Mouse (Mus musculus) inflammation-experienced regulatory T-cells, adult 6 months (primary cell): ENCODE results near the gene Gja3. TPM values are rescaled to one million over a fixed set of nuclear protein-coding genes. Genes with fewer than 3 reads are reported as not detected.
"Not testable (repeated sequence)": the region's sequence is repeated elsewhere in the genome, so short reads cannot be mapped to it uniquely, and the experiment has no call there.

Experiments used
- ATAC-seq: one replicate; pipeline ENCODE4 v1.8.0; 2017
- polyA plus RNA-seq, 3 experiments: library from polyadenylated mRNA; unstranded; fragments of 100-300 nt; shearing (Covaris generic); gene quantifications; one replicate each; pipeline ENCODE4 v1.2.1; 2017

Gene Gja3
- not detected for polyA plus RNA-seq

DNA sequence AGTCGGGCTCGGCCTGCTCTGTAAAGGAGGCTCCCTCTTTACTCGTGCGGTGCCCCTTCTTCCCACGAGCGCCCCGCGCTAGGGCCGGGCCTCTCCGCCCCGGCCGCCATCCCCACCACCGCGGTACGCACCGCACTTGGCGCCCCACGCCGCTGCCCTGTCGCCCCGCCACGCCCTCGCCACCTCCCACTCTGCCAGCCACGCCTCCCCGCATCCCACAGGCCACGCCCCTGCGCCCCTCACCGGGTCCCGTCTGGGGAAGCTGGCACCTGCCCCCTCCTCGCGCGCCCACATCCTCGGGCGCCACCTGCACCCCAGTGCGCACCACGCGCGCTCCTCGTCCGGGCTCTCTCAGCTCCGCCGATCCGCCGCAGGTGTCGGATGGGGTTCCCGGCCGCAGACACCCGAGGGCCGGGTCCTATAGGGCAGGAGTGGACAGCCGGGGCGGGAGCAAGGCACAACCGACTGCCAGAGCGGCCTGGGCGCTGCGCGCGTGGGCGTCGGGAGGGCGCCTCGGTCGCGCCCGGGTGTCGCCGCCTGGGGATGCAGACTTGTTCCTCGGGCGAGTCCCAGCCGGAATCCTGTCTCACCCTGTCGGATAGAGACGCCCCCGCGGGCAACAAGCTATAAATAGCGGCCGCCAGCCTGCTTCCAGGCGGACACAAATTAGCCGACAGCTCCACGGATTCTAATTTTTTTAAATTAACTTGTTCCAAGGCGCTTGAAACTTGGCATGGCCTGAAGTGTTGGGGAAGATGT is at the start of gene Gja3:
Gja3 (minus strand) TSS at position 538 of the 759 bp plus-strand sequence.
- no peak for ATAC-seq

GRCm38 (mm10) chr14:57107091-57107490 is 49.2 kb upstream of the Gja3 start:
- ATAC-seq = no peak

DNA sequence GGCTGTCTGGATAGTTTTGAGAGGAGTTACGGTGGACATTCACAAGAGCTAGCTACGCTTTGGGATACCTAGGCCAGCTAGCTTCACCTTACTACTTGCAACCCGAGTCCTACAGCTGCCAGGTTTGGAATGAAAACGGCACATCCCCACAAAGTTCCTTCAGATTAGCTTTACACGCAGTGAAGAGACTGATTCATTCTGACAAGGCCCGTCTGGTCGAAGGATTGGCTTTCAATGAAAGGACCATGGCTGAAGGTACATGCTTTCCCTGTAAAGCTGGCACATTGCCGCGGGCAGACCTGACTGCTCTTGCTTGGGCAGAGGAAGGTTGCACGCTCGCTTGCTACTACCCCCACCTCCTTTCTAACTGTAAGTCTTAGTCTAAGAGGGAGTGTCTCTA is 47.8 kb upstream of the Gja3 start:
- ATAC-seq = no peak

DNA sequence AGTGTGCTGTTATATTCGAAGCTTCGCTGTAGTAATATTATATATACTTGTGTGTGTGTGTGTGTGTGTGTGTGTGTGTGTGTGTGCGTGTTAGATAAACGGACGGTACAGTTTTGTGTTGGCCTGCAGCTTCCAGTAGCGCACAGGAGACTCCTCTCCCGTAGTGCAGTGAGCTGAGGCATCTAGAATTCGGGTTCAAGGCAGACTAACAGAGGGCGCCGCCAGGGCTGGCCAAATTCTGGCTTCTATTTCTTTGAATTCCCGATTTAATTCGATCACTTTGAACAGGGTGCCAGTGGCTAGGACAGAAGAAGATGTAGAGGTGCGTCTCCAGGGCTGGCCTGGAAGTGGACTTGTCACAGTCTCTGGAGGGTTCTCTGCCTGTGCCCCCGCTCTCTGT is 47.2 kb upstream of the Gja3 start:
- ATAC-seq = no peak

- ATAC-seq = peak; percentile 38
These were observed 46.5 kb upstream of the Gja3 start, which contains the start of gene Gjb2 for GRCm38 (mm10) chr14:57104106-57105023. Gjb2 (minus strand) TSS chr14:57104702.

DNA sequence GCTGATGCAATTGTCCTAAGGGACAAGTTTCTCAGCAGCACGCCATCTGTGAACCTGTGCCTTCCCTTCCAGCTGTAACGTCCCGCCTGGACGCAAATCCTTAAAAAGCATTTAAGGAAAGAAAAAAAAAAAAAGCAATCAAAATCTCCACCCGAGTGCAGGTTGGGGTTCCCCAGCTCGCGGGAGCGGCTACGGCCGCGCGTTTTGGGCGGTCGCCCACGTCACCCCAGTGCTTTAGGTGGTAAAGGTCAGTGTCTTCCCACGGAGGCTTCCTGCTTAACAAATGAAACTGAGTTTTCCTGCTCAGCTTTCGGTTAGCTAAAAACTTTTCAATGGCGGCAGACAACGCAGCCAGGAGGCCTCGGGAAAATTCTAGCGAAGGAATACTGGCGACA is 45.8 kb upstream of the Gja3 start:
- ATAC-seq = peak; percentile 60

DNA sequence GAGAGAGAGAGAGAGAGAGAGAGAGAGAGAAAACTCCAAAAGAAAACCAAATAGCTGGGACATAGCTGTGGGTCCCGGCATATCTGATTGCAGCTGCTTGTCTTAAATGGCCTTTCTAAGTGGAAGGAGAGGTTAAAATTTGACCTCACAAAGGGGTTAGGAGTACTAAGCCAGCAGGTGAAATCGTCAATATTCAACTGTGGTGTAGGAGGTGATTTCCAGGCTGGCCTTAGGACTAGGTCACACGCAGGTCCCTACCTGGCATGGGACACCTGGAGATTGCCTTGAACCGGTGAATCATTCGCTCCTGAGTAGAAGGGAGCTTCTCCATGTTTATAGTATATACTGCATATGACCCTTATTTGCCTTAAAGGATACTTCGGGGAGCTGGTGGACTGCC is 45.2 kb upstream of the Gja3 start:
- ATAC-seq = no peak

- no peak for ATAC-seq
These were observed 43.7 kb upstream of the Gja3 start for GRCm38 (mm10) chr14:57101623-57102022.

GRCm38 (mm10) chr14:57095855-57096254 is 38.0 kb upstream of the Gja3 start:
- ATAC-seq = no peak

DNA sequence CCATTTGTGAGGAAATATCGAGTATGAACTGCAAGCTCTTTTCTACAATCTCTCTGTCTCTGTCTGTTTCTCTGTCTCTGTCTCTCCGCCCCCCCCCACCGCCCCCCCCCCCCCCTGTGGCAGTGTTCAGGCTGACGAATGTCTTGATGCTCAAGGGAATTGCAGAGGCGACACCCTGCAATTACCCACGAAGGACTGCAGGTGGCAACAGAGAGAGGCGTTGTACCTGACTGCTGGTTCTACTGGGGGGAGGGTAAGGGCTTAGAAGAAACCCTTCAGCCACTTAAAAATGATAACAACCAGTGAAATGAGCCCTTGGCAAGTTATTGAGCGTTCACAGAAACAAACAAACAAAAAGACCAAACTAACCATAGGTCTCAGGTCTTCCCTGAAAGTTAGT is 35.1 kb upstream of the Gja3 start:
- peak; percentile 64 for ATAC-seq

- ATAC-seq = no peak
These were observed 32.1 kb upstream of the Gja3 start for GRCm38 (mm10) chr14:57090001-57090400.

- no peak for ATAC-seq
These were observed 31.2 kb upstream of the Gja3 start for GRCm38 (mm10) chr14:57089107-57089506.

DNA sequence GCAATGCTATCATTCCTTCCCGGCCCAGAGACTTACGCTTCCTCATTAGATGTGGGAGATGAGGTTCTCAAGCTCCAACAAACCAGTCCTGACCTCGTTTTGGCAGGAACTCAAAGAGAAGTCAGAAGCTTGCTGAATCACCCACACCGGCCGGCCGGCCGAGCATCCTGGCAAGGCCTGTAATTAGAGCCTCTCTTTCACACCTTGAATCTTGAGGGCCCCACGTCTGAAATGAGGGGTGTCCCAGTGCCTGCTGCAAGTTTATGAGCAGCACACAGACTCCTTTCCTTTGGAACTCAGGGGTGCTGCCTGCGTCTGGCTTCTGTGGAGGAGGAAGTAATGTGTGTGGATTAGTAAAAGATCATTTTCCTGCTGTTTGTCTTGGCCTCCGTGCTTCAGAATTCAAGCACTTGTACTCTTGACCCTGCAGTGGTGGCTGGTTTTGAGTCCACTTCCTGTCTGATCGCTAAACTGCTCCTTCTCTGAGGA is 26.3 kb upstream of the Gja3 start:
- ATAC-seq = no peak

DNA sequence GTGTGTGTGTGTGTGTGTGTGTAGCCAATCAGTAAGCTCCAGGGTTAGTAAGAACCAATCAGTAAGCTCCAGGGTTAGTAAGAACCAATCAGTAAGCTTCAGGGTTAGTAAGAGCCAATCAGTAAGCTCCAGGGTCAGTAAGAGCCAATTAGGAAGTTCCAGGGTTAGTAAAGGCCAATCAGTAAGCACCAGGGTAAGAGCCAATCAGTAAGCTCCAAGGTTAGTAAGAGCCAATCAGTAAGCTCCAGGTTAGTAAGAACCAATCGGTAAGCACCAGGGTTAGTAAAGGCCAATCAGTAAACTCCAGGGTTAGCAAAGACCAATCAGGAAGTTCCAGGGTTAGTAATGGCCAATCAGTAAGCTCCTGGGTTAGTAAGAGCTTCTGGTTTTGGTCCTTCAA is 25.0 kb upstream of the Gja3 start:
- no peak for ATAC-seq

DNA sequence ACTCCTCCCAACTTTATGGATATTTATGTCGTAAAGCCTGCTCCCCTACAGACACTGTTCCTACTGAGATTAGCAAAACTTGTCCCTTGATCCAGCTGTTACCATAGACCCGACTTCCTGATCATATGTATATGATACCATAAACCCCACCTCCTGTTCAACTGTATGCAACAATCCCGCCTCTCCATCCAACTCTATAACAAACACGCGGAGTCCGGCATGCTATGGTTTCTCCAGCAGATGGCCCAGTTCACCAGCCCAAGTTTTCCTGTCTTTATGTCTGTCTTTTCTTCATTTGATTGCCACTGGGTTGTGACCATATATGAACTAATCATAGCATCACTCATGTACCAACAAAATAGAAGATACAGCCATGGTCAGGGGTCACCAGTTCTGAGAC is 17.6 kb upstream of the Gja3 start:
- ATAC-seq = no peak

GRCm38 (mm10) chr14:57069906-57070305 is 12.0 kb upstream of the Gja3 start:
- not testable (repeated sequence) for ATAC-seq

- ATAC-seq = no peak
These were observed 8.2 kb upstream of the Gja3 start for GRCm38 (mm10) chr14:57066053-57066452.

DNA sequence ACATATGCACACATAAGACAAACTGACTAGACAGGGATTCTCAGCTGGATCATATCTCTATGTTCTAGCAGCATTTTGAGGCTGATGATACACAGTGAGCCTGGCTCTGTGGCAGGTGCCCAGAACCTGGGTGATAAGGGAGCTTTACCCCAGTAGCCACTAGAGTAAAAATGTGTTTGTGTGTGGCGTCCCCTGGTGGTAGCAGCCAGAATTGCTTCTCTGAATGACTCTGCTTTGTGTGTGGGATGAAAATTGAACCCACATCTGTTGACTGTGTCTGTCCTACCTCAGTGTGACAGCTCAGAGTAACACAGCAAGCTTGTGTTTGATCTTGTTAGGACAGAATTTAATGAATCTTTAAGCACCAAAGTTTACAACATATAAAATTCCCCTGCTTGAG is 2.2 kb upstream of the Gja3 start:
- ATAC-seq = not testable (repeated sequence)

DNA sequence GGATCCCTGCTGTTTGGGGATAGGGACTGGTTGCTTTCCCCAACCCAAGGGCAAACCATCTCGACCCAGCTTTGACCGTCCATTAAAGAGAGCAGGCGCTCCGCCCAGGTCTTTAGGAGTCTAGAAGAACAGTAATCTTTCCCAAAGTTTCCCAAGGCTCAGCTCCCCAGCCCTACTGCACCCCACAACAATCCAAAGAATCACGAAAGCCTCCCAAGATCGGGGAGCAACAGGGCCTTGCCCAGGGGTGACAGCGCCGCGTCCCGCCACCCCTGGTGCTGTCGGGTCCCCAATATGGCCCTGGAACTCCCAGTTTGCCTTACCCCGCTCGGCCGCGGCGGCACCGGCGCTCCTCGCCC is 717 bp downstream of the Gja3 start:
- ATAC-seq = no peak

DNA sequence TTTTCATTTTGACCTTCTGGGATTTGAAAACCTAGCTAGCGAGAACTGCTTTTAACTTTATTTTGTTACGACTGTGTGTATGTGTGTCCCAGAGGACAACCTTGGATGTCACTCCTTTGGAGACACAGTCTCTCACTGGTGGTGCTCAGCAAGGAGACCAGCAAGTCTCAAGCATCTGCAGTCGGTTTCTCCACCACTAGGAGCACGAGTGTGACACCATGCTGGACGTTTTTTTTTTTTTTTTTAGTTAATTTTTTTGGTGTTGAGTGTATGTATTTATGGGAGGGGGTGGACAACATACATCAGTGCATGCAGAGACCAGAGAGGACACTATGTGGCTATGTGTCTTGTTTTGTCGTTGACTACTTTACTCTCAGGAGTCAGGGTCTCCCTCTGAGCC is 5.2 kb downstream of the Gja3 start:
- ATAC-seq = no peak

DNA sequence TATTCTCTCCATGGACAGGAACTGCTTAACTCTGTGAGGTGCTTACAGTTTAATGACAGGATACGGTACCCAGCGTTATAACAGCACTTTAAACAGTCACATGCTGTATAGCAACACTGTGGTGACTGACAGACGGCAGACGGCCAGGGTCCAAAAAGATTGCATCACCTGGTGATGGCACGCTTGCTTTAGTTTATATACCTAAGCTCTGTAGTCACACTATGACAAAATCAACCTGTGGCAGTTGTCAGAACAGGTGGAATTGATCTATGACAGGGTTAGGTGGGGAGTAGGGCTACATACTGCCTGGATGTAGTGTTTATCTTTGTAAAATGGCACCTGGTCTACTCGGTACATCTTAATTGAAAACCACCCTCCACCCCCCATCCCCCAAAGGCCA is 14.0 kb downstream of the Gja3 start:
- no peak for ATAC-seq

DNA sequence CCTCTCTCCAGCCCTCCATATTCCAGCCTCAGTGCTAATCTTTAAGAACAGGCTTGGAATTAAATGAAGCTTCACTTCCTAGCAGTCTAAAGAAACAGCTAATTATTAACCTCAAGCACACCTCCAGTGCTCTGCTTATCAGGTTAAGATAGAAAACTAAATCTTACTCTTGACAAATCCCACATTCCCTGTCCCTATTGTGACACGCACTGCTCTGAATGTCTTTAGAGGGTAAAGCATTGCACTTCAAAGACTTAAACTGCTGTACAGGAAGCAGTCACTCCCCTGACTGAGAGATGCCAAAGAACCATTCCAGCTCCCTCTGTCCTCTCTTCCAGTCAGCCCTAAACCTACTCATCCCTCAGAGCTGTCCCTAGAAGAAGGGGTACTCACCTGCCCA is 16.5 kb downstream of the Gja3 start:
- no peak for ATAC-seq

DNA sequence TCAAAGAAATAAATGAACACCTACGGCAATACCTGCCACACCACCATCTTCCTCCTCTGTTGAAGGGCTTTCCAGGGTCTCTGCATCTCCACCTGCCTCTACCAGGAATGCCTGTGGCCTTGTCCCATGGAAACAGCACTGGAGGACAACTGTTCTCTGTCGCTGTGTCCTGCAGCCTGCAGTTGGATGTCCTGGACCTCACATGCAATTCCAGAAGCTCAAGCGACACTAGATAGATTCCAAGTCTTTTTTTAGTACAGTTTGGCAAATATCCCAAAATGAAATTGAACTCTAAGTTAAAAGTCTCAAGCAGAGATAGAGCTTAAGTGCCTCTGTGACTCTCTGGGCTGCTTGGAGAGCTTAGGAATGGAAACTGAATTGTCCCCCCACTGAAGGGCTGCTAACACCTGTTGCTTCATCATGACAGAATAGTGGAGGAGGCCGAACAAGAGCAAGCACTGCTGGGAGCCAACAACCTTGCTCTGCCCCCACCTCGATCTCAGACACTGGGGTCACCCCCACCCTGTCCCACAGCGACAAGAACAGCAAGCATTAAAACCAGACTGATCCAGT is 22.9 kb downstream of the Gja3 start:
- ATAC-seq = no peak
